Mouse (Mus musculus) liver, adult (tissue): ENCODE data around the gene Cdh23.

Experiments used
- GATA4 ChIP-seq: IDR thresholded peaks from 2 replicates; pipeline ENCODE4 v1.6.1; 2014; ENCODE audit warnings: mild to moderate bottlenecking, low read length; ENCODE audit not compliant: insufficient replicate concordance

The Cdh23 gene

GRCm38 (mm10) chr10:60624217-60624708 is 72.0 kb downstream of the Cdh23 start:
- TF ChIP-seq GATA4, result no peak

- TF ChIP-seq GATA4, result no peak
Observed at GRCm38 (mm10) chr10:60622836-60623235, 73.5 kb downstream of the Cdh23 start.

GRCm38 (mm10) chr10:60621470-60622170 is 74.7 kb downstream of the Cdh23 start:
- no peak for TF ChIP-seq GATA4

- TF ChIP-seq GATA4, result no peak
Observed at GRCm38 (mm10) chr10:60615898-60616297, 80.4 kb downstream of the Cdh23 start.

GRCm38 (mm10) chr10:60612893-60613292 is 83.4 kb downstream of the Cdh23 start:
- TF ChIP-seq GATA4, result no peak

GRCm38 (mm10) chr10:60607166-60607565 is 89.1 kb downstream of the Cdh23 start:
- TF ChIP-seq GATA4, result no peak

GRCm38 (mm10) chr10:60606661-60607060 is 89.6 kb downstream of the Cdh23 start:
- no peak for TF ChIP-seq GATA4

- TF ChIP-seq GATA4, result no peak
Observed at GRCm38 (mm10) chr10:60602235-60602634, 94.1 kb downstream of the Cdh23 start.

- no peak for TF ChIP-seq GATA4
Observed at GRCm38 (mm10) chr10:60595166-60595565, 101.1 kb downstream of the Cdh23 start.

GRCm38 (mm10) chr10:60592881-60593575 is 103.3 kb downstream of the Cdh23 start:
- TF ChIP-seq GATA4, result no peak

GRCm38 (mm10) chr10:60591281-60591680 is 105.0 kb downstream of the Cdh23 start:
- no peak for TF ChIP-seq GATA4

- no peak for TF ChIP-seq GATA4
Observed at GRCm38 (mm10) chr10:60590241-60590640, 106.0 kb downstream of the Cdh23 start.

GRCm38 (mm10) chr10:60585691-60586090 is 110.6 kb downstream of the Cdh23 start:
- TF ChIP-seq GATA4, result no peak

GRCm38 (mm10) chr10:60582956-60583355 is 113.3 kb downstream of the Cdh23 start:
- no peak for TF ChIP-seq GATA4

GRCm38 (mm10) chr10:60580666-60581065 is 115.6 kb downstream of the Cdh23 start:
- no peak for TF ChIP-seq GATA4

- TF ChIP-seq GATA4, result no peak
Observed at GRCm38 (mm10) chr10:60578738-60579538, 117.4 kb downstream of the Cdh23 start.
